ENCODE assay signal across 20 mouse cellular contexts in genomic region chr7:114747596-114747995, GRCm38 (mm10). TPM values are rescaled to one million over a fixed set of nuclear protein-coding genes. Genes with fewer than 3 reads are reported as not detected.
DNase-seq lines count a peak whose midpoint lies in the region; ATAC-seq and TF ChIP-seq lines count a peak whose summit lies in the region.
"Had no signal": no experiment of that assay in that cellular context is flagged by ENCODE, and none has a peak within 500 bp of the region (broad histone marks: within the 10 kb centered on the region; RNA-seq: fewer than 3 reads in every experiment).

No protein-coding gene starts in this region.

- no peaks in the 10 kb centered on the region for H3K9me3 ChIP-seq in embryonic facial prominence, embryonic 14.5 days (ENCODE audit: control insufficient read depth, low read length)
- H3K9me3 ChIP-seq in hindbrain, embryonic 16.5 days (ENCODE audit: control insufficient read depth, low read length) = no peaks in the 10 kb centered on the region
- no peaks in the 10 kb centered on the region for H3K9me3 ChIP-seq in forebrain, embryonic 13.5 days (replicated peaks)
- H3K9me3 ChIP-seq: heart, embryonic 13.5 days; liver, embryonic 13.5 days; midbrain, embryonic 12.5 days; neural tube, embryonic 12.5 days had no signal

- H3K4me2 ChIP-seq in embryonic facial prominence, embryonic 14.5 days (ENCODE audit: low read depth, low read length) = no peak overlapping the region
- H3K4me2 ChIP-seq in hindbrain, embryonic 16.5 days (ENCODE audit: low read length) = no peak overlapping the region
- H3K4me2 ChIP-seq in forebrain, embryonic 13.5 days = no peak overlapping the region
- H3K4me2 ChIP-seq: heart, embryonic 13.5 days; liver, embryonic 13.5 days; midbrain, embryonic 12.5 days; neural tube, embryonic 12.5 days had no signal

- intact Hi-C loops in left cerebral cortex, postnatal 4 days (cut with DNase I) = no loop called here

- no peak for TF ChIP-seq POLR2A in cortical plate, adult 2 months (IDR thresholded peaks at IDR 0.05; ENCODE audit: extremely low read depth, insufficient read depth, low read length)

- H3K4me1 ChIP-seq in cortical plate, adult 2 months (ENCODE audit: control insufficient read depth, insufficient read depth, low read length) = no peaks in the 10 kb centered on the region
- H3K4me1 ChIP-seq in embryonic facial prominence, embryonic 14.5 days (ENCODE audit: control insufficient read depth, insufficient read depth, low read length) = peaks cover 9% of the 10 kb centered on the region
- H3K4me1 ChIP-seq in hindbrain, embryonic 16.5 days (ENCODE audit: control insufficient read depth, insufficient read depth, low read depth, low read length) = peaks cover 8% of the 10 kb centered on the region
- H3K4me1 ChIP-seq in forebrain, embryonic 13.5 days = peaks cover 9% of the 10 kb centered on the region
- H3K4me1 ChIP-seq: liver, embryonic 13.5 days had no signal

- TF ChIP-seq CTCF in cortical plate, adult 2 months (IDR thresholded peaks at IDR 0.05; ENCODE audit: extremely low read depth, insufficient read depth, low read length) = no peak

- peak; percentile 35; the same call in 1 of the 2 replicates for ATAC-seq in embryonic facial prominence, embryonic 14.5 days (ENCODE audit: low read depth)
- ATAC-seq in hindbrain, embryonic 16.5 days = no peak
- no peak for ATAC-seq in forebrain, embryonic 13.5 days
- ATAC-seq: activated CD4-positive, CD25-positive, alpha-beta regulatory T cell, adult 4 months had no signal

- 0 out of 2 replicates have a peak, but pooled peaks cover 4% of the 10 kb centered on the region for H3K27me3 ChIP-seq in embryonic facial prominence, embryonic 14.5 days (replicated peaks; ENCODE audit: control insufficient read depth, insufficient read depth, low read length)
- H3K27me3 ChIP-seq in hindbrain, embryonic 16.5 days (replicated peaks; ENCODE audit: control insufficient read depth, insufficient read depth, low read length) = no peaks in the 10 kb centered on the region
- H3K27me3 ChIP-seq in forebrain, embryonic 13.5 days = peaks cover 16% of the 10 kb centered on the region
- H3K27me3 ChIP-seq: neural tube, embryonic 12.5 days had no signal

- peak; percentile 36 for DNase-seq in cerebellum, adult 9-11 months
- DNase-seq in cerebellum, postnatal 36 days = no peak
- DNase-seq in left cerebral cortex, adult 18-20 months (ENCODE audit: low spot score in 2 of 2) = peak; percentile 12 to 15
- DNase-seq in left cerebral cortex, postnatal 4 days = no peak
- DNase-seq in embryonic facial prominence, embryonic 14.5 days (ENCODE audit: low spot score) = peak; percentile 37
- DNase-seq: gastrocnemius, postnatal 14 days; kidney, adult 2 months; kidney, postnatal 4 days; liver, embryonic 13.5 days; lung, postnatal 10 days; thymus, postnatal 14 days had no signal

- H3K9ac ChIP-seq in embryonic facial prominence, embryonic 14.5 days (ENCODE audit: low read depth, low read length) = no peak overlapping the region
- no peak overlapping the region for H3K9ac ChIP-seq in hindbrain, embryonic 16.5 days (ENCODE audit: low read depth, low read length)
- H3K9ac ChIP-seq in forebrain, embryonic 13.5 days = no peak overlapping the region
- H3K9ac ChIP-seq: heart, embryonic 13.5 days; liver, embryonic 13.5 days; midbrain, embryonic 12.5 days; neural tube, embryonic 12.5 days had no signal

- no peak overlapping the region for H3K4me3 ChIP-seq in cortical plate, adult 2 months (ENCODE audit: insufficient read depth, low read length)
- no peak overlapping the region for H3K4me3 ChIP-seq in embryonic facial prominence, embryonic 14.5 days (ENCODE audit: low read depth, low read length)
- H3K4me3 ChIP-seq in hindbrain, embryonic 16.5 days (ENCODE audit: low read length) = no peak overlapping the region
- H3K4me3 ChIP-seq in forebrain, embryonic 13.5 days = no peak overlapping the region
- H3K4me3 ChIP-seq: heart, embryonic 13.5 days; liver, embryonic 13.5 days; midbrain, embryonic 12.5 days; neural tube, embryonic 12.5 days had no signal

- peak overlapping the region; percentile 70 for H3K27ac ChIP-seq in cortical plate, adult 2 months (ENCODE audit: insufficient read depth, low read length)
- H3K27ac ChIP-seq in embryonic facial prominence, embryonic 14.5 days (replicated peaks; ENCODE audit: low read depth, low read length) = no peak overlapping the region
- no peak overlapping the region for H3K27ac ChIP-seq in hindbrain, embryonic 16.5 days (ENCODE audit: low read depth, low read length)
- no peak overlapping the region for H3K27ac ChIP-seq in forebrain, embryonic 13.5 days
- H3K27ac ChIP-seq: heart, embryonic 13.5 days; liver, embryonic 13.5 days; midbrain, embryonic 12.5 days; neural tube, embryonic 12.5 days had no signal

- 49% methylated on average over 3 of the region's 3 CpGs for WGBS in embryonic facial prominence, embryonic 14.5 days
- 48% methylated on average over 3 of the region's 3 CpGs for WGBS in hindbrain, embryonic 16.5 days
- WGBS in forebrain, embryonic 13.5 days = 54% methylated on average over 3 of the region's 3 CpGs

- H3K36me3 ChIP-seq in embryonic facial prominence, embryonic 14.5 days (ENCODE audit: control insufficient read depth, insufficient read depth, low read length) = no peaks in the 10 kb centered on the region
- H3K36me3 ChIP-seq in hindbrain, embryonic 16.5 days (ENCODE audit: control insufficient read depth, insufficient read depth, low read length) = no peaks in the 10 kb centered on the region
- H3K36me3 ChIP-seq in forebrain, embryonic 13.5 days (ENCODE audit: poor library complexity, severe bottlenecking) = no peaks in the 10 kb centered on the region
- H3K36me3 ChIP-seq: heart, embryonic 13.5 days; liver, embryonic 13.5 days; midbrain, embryonic 12.5 days; neural tube, embryonic 12.5 days had no signal

RNA-seq across cellular contexts. Expression of gene Insc, which starts 4.1 kb away (rescaled TPM):
- total RNA-seq in left cerebral cortex, adult 18-20 months (2021) = 1 to 10 TPM; 2.6 to 2.9 TPM
- 1 to 10 TPM in 1 of 2 experiments, under 1 TPM in 1; 0.85 to 1.3 TPM for total RNA-seq in left cerebral cortex, postnatal 4 days (2021)
- polyA plus RNA-seq in cortical plate, adult 2 months (2012; rRNA removed) = 6.0 and 9.1 TPM in 2 replicates
- 14.9 and 18.1 TPM in 2 replicates for polyA plus RNA-seq in embryonic facial prominence, embryonic 14.5 days (2014; fragmentation: Nextera tagmentation; extraction: Ambion mirVana)
- polyA plus RNA-seq in hindbrain, embryonic 16.5 days (2015; fragmentation: Nextera tagmentation; extraction: Ambion mirVana) = 4.1 TPM in 2 replicates
- polyA plus RNA-seq in forebrain, embryonic 13.5 days (2015; fragmentation: Nextera tagmentation; extraction: Ambion mirVana) = 0.46 and 0.86 TPM in 2 replicates

RNA-seq across cellular contexts. Expression of gene Calcb, which starts 29.2 kb away (rescaled TPM):
- total RNA-seq in left cerebral cortex, adult 18-20 months (2021) = under 1 TPM in 1 of 2 experiments, not detected in 1; 0.56 TPM
- total RNA-seq in left cerebral cortex, postnatal 4 days (2021) = under 1 TPM in 1 of 2 experiments, not detected in 1; 0.89 TPM
- polyA plus RNA-seq in cortical plate, adult 2 months (2012; rRNA removed) = 0.32 and 0.73 TPM in 2 replicates
- polyA plus RNA-seq in embryonic facial prominence, embryonic 14.5 days (2014; fragmentation: Nextera tagmentation; extraction: Ambion mirVana) = 0.72 TPM in 2 replicates
- polyA plus RNA-seq in hindbrain, embryonic 16.5 days (2015; fragmentation: Nextera tagmentation; extraction: Ambion mirVana) = 6.1 and 8.9 TPM in 2 replicates
- polyA plus RNA-seq in forebrain, embryonic 13.5 days (2015; fragmentation: Nextera tagmentation; extraction: Ambion mirVana) = not detected in 2 replicates
- total RNA-seq: gastrocnemius, postnatal 14 days had no signal
- polyA plus RNA-seq: activated CD4-positive, CD25-positive, alpha-beta regulatory T cell, adult 4 months; forebrain, embryonic 11.5 days; heart, embryonic 13.5 days; hindbrain, embryonic 11.5 days; kidney, adult 2 months; liver, embryonic 13.5 days had no signal

Comparison
In these comparisons a context has a peak if more than half of its experiments do, and no peak if none do; other contexts are left out.
1. DNase-seq: peak in cerebellum, adult 9-11 months (single experiment), left cerebral cortex, adult 18-20 months (2 of 2) and embryonic facial prominence, embryonic 14.5 days (single experiment); none in cerebellum, postnatal 36 days (0 of 2) and left cerebral cortex, postnatal 4 days (single experiment).